Mouse (Mus musculus) C3H10T1/2 (cell line): ENCODE results near the gene Prkcd. TPM values are rescaled to one million over a fixed set of nuclear protein-coding genes. Genes with fewer than 3 reads are reported as not detected.

ENCODE experiments used
- polyA plus RNA-seq, 2 experiments: library from polyadenylated mRNA; unstranded; fragments of >200 nt; fragmentation: generic; extraction: Trizol; gene quantifications; one replicate each; pipeline ENCODE4 v1.2.1; 2012; ENCODE audit warnings: missing spikeins in 2 of 2

The Prkcd gene
- 10 to 100 TPM in 1 of 2 experiments, 1 to 10 TPM in 1; 6.6 to 37.3 TPM for polyA plus RNA-seq

GRCm38 (mm10) chr14:30625856-30626726 lies at the start of gene Prkcd:
Prkcd (minus strand) TSS chr14:30626210.

GRCm38 (mm10) chr14:30653943-30654659 lies 28.1 kb upstream of the Prkcd start, which contains the start of gene Rft1:
Rft1 (plus strand) TSS chr14:30654360.

GRCm38 (mm10) chr14:30548131-30548720 lies 77.8 kb downstream of the Prkcd start, which contains the start of gene Tkt:
Tkt (plus strand) TSS chr14:30548359.

Other genes starting within 250 kb of the Prkcd start
- gene Dcp1a, start 146.7 kb downstream of the Prkcd start, polyA plus RNA-seq: 1 to 10 TPM in 1 of 2 experiments, under 1 TPM in 1; 0.69 to 8.2 TPM
- gene Cacna1d, start 134.8 kb downstream of the Prkcd start, polyA plus RNA-seq: not detected
- 100 to 1,000 TPM; 150 to 186 TPM for gene Tkt, start 77.9 kb downstream of the Prkcd start, polyA plus RNA-seq
- gene Rft1, start 28.1 kb upstream of the Prkcd start, polyA plus RNA-seq: 10 to 100 TPM in 1 of 2 experiments, 1 to 10 TPM in 1; 7.1 to 18.1 TPM
- gene Sfmbt1, start 88.6 kb upstream of the Prkcd start, polyA plus RNA-seq: 1 to 10 TPM in 1 of 2 experiments, under 1 TPM in 1; 0.70 to 2.8 TPM
- 10 to 100 TPM in 1 of 2 experiments, 1 to 10 TPM in 1; 9.8 to 11.6 TPM for gene Tmem110, start 199.4 kb upstream of the Prkcd start, polyA plus RNA-seq